Mouse (Mus musculus): ENCODE data around the gene Map3k14. TPM values are rescaled to one million over a fixed set of nuclear protein-coding genes. Genes with fewer than 3 reads are reported as not detected.

The Map3k14 gene
- total RNA-seq, 2 experiments from 2014 or later, result 3.3 to 5.0 TPM

DNA sequence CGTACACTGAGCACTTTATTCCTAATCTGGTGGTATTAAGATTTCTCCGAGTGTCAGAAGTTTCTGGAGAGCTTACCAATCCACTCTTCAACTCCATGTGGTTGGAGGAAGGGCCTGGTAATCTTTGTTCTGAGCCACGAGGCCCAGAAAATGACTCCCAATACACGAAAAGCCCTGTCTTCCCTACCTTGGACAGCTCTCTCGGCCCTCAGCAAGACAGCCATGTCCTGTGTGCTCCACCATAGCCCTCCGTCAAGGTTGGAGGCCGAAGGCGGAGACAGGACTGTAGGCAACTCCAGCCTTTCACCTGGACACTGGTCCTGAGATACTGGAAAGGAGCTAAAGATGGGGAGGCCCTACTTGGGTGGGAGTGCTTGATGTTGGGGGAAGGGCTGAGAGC is 57.0 kb downstream of the Map3k14 start:
- DNase-seq, result no peak

DNA sequence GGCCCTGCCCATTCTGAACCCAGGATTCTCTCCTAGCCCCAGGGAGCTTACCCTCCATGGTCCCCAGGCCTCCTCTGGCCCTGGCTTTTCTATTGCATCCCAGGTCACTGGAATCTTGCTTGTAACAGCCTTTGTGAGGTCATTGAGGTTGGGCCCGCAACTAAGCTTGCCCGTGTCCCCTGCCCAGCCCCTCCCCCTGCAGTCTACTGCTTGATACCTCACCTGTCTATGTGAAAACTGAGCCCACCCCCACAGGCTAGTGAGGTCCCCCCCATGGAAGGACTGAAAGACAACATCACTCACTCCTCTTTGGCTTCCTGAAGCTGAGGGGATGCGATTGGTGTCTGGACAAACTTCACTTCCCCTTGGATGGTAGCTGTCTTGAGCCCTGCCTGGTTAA is 58.8 kb downstream of the Map3k14 start, which contains the start of gene 1700023F06Rik:
Gene 1700023F06Rik, minus strand, starts transcription at position 101 of the 400 bp plus-strand sequence.
- DNase-seq, result no peak

DNA sequence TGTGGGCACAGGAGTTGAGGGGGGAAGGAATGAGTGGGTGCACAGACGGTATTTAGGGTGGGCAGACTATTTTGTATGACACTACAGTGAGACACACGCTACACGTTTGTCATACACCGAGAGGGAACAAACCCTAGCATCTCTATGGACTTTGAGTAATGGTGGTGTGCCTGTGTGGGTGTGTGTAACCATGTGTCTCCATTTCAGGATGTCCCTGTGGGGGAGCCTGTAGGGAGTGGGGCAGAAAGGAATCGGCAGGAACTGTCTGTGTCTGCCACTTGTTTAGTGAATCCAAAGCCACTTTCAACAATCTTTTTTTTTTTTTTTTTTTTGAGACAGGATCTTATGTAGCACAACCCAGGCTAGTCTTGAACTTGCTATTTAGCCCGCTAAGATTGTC is 61.1 kb downstream of the Map3k14 start:
- no peak for DNase-seq

DNA sequence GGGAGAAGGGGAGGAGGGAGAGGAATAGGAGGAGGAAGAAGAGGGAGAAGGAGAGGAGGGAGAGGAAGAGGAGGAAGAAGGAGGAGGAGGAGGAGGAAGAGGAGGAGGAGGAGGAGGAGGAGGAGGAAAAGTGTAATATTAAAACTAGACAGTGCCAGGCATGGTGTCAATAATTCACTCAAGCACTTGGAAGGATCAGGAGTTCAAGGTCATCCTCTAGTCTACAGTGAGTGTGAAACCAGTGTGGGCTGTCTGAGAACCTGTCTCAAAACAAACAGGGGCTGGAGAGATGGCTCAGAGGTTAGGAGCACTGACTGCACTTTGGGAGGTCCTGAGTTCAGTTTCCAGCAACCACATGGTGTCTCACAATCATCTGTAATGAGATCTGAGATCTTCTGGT is 64.9 kb downstream of the Map3k14 start:
- DNase-seq, result no peak

DNA sequence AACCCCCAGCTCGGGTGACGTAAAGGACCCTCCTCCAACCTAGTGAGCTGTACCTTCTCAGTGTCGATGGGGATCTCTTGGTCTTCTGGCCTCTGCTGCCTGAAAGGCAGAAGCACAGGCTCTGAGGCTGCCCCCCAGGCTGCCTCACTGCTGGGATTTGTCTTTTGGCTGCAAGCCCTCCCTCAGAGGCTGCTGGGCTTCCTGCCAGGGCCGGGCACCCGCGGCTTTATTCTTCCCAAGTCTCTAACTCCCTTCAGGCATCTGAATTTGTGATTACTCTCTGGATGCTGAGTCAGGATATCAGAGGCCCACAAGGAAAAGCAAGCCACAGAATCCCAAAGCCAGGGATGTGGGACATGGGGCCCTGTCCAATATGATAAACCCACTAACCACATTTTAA is 65.6 kb downstream of the Map3k14 start:
- peak; percentile 65 for DNase-seq

DNA sequence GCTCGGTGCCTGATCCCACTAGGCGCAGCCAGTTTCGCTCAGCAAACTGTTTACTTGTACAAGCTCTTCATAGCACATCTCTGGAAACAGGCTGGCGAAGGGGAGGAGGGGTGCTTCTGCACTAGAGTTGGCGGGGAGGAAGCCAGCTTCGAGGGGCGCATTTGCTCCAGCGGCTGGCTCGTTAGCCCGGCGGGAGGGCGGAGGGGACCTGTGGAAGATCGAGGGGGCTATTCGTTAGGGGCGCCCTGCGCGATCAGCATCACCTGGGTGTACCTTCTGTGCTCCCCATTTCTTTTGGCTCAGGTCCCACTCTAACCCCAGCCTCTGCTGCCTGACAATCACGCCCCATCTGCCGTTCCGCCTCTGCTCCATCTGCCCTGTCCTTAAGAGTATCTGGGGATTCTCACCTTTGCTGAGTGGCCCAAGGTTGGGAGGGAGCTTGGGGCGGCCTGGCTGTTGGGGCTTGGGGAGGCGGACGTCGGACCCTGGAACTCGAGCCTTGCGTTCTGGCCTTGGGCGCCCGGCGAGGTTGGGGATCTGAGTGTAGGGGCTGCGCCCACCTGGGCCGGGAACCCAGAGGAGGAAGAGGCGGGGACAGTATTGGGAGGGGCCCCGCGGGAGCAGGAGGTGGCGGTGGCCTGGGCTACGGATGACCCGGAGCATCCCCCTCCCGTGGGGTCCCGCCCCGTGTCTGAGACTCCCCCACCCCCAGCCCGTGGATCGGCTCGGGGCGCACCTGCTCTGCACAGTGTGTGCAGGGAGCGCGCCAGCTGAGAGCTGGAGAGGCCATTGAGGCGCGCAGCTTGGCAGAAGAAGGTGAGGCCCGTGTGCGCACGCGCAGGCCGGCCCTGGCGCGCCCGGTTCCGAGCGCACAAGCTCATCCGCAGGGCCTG is 68.1 kb downstream of the Map3k14 start:
- DNase-seq, result peak; percentile 53

DNA sequence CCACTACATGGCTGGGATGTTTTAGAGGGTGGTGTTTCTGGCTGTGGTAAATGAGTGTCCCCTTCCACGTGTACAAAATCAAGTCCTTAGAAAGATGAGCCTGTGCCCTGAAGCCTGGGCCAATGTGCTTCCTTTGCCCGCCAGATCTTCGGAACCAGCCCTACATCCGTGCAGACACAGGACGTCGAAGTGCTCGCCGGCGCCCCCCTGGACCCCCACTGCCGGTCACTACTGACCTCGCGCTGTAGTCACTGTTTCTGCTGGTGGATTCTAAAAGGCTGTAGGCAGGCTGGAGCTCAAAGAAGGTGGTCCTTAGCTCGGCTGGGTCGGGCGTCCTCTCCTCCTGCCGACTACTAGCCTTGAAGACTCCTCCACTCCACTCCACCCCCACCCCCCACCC is 68.9 kb downstream of the Map3k14 start:
- no peak for DNase-seq

DNA sequence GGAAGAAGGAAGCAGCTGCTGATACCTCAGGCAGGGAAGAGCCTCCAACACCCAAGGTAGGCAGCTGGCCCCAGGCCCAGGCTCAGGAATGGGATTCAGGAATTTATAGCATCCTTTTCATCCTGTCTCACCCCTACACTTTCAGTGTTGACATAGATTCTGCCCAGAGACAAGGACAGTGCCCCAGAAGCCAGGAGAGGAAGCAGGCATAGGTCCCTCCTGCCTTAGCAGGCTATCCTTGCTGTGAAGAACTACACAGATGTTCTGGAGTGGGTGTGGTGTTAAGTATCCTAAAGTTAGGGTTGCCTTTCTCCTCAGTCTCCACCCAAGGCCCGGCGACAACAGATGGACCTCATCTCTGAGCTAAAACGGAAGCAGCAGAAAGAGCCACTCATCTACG is 69.9 kb downstream of the Map3k14 start:
- DNase-seq, result no peak

DNA sequence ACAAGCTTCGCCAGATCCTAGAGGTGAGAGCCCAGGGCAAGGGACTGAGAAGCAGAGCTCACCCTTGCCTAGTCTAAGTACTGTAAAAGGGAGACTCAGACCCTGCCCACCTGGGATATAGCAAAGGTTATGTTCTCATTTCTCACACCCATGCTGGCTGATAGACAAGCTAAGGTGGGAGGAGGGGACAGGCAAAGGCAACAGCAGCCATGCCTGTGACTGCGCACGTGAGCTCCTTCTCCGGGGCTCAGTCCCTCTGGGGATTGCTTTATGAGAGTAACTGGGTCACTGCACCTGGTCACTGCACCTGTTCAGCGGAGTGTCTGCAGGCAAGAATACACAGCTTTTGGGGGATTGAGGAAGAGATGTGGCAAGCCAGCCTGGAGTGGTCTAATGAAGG is 71.6 kb downstream of the Map3k14 start:
- DNase-seq, result peak; percentile 2

DNA sequence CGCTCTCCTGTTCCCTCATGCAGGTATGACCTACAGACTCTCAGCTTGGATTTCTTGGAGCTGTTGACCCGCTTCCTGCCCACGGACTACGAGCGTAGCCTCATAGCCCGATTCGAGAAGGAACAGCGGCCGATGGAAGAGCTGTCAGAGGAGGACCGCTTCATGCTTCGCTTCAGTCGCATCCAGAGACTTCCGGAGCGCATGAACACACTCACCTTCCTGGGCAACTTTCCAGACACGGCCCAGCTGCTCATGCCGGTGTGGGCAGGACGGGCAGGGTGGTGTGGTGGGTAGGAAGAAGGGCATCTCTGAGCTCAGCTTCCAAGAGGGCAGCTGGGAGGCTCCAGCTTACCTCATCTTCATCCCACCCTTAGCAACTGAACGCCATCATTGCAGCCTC is 72.0 kb downstream of the Map3k14 start:
- peak; percentile 7 for DNase-seq

DNA sequence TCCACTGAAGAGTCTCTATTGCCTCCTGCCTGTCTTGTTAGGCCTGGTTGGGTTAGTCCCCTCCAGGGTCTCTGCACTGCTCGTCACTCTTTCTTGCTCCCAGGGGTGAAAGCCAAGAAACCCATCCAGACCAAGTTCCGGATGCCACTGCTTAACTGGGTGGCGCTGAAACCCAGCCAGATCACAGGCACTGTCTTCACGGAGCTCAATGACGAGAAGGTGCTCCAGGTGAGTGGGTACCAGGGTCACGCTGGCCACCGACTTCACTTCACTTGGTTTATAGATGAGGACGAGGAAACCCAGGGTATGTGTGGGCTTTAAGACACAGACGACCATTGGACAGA is 73.5 kb downstream of the Map3k14 start:
- peak; percentile 6 for DNase-seq

DNA sequence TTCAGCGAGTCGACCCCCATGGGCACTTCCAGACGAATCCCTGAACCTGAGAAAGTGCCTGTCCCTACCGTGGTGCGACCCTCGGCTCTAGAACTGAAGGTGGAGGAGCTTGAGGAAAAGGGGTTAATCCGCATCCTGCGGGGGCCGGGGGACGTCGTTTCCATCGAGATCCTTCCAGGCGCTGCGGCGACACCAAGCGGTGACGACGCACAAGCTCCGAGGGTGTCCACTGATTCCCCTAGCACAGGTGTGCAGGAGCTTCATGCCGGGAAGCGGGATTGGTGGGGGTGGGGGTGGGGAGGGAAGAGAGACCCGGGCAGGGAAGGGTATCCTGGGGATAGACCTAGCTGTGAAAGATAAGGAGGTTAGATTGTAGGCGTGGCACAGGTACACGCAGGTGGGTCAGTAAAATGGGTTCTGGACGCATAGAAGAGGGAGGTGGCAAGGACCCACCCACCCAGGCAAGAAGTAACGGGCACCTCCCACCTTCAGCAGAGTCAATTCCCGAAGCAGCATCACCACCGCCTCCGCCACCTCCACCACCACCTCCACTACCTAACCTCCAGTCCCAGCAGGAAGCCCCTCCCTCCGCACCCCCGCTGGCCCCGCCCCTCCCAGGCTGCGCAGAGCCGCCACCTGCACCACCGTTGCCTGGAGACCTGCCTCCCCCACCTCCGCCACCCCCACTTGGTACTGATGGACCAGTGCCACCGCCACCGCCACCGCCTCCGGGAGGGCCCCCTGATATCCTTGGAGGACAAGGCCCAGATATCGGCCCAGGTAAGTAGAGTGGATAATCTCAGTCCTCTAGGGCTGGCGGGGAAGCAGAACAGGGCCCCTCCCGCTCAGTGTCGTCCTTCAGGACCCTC is 74.1 kb downstream of the Map3k14 start:
- no peak for DNase-seq

DNA sequence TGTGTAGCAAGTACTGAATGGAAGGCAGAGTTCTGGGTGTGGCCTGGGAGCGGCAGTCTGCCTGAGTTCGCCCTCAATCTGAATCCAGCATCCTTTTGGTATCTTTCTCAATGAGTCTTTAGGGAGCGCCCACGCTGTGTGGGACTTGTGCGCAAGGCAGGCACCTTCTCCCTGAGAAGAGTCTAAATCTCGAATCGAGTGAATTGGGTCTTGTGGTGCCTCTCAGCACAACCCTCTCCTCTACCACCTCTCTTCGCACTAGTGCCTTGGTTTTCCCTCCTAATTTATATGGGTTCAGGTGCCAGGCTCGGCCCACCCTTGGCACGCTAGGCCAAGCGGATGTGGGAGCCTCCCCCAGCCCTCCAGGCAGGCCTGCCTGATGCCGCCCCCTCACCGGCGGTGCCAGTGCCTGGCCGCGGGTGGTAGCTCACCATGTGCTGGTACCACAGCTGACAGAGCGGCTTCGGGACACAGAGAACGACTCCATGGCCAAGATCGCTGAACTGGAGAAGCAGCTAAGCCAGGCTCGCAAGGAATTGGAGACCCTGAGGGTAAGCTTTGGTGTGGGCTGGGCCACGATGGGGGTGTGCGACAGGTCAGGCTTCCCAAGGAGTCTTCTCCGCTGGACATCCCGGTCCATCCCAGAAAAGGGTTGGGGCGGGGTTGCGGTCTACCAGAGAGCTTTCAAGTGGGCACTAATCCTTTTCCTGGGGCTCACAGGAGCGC is 74.9 kb downstream of the Map3k14 start:
- peak; percentile 3 for DNase-seq

DNA sequence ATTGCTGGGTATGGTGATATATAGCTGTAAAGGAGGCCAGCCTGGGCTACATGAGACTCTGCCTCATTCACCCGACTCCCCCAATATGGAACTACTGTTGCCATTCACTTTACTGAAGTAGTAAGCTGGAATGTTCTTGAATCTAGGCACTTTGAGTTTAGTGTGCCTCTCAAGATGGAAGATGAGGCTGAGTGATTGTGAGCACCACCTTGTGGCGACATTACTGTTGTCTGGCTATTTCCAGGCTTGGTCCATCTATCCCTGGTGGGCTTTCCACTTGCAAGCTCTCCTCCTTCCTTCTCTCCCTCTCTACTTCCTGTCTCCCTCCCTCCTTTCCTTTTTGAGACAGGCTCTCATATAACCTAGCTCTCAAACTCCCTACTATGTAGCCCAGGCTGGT is 82.4 kb downstream of the Map3k14 start:
- DNase-seq, result peak; percentile 65

DNA sequence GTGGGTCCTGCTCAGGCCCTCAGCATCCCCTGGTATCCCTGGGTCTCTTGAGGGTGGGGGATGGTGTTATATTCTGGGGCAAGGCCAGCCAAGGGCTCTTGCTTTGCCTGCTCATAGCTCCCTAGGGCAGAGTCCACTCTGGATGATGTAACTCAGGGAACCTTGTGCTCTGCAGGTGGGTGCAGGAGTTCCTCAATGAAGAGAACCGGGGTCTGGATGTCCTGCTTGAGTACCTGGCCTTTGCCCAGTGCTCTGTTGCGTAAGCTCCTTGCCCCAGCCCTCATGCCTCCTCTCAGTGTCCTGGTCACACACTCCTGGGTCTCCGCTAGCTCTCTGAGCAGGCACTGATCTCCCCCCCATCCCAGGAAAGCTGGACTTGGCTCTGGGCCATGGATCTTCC is 85.4 kb downstream of the Map3k14 start:
- no peak for DNase-seq

DNA sequence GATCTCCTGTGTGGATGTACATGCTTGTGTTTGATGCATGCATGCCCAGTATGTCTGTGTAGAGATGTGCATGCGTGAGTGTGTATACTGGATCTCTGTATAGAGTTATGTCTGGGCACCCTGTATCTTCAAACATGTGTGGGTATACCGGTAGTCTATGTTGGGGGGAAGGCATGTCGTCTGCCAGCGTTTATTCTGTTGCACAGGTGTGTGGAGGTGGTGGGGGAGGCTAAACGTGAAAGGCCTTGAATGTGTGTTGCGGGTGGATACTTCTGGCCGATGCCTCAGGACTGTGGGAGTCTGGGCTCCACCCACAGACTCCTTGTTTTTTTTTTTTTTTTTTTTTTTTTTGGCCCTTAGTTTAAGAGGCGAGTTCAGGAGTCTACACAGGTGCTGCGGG is 85.9 kb downstream of the Map3k14 start:
- DNase-seq, result peak; percentile 1

DNA sequence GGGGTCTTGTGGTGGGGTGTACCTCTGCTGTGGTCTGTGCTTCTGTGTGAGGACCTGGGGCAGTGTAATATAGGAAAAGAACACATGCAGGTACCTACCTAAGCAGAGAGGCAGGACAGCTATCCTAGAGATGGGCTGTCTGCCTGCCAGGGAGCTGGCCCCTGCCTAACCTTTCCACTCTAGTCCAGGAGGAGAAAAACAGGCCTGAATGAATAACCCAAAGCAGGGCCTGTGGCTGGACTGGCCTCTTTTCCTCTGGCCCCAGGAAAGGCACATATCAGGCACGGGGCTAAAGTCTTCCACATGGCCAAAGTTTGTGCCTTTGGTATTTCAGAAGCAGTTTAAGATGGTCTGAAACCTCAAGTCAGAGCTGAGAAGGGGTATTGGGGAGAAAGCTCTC is 86.8 kb downstream of the Map3k14 start:
- DNase-seq, result no peak

DNA sequence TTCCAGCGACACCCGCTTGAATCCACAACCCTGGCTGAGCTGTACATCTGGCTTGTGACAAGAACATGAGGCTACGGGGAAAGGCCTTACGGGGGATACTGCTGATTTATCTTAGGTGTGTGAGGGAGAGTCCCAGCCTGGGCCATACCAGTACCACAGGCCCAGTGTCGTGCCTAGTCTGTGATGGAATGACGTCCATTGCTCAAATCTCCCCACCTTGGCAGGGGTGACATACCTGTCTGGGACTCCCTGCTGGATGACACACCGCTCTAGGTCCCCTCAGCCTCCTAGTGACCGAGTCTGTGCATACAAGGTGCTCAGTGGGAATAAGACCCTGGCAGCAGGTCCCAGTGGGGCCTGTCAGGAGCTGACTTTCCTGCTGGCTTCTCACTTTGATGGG is 88.5 kb downstream of the Map3k14 start:
- DNase-seq, result no peak

DNA sequence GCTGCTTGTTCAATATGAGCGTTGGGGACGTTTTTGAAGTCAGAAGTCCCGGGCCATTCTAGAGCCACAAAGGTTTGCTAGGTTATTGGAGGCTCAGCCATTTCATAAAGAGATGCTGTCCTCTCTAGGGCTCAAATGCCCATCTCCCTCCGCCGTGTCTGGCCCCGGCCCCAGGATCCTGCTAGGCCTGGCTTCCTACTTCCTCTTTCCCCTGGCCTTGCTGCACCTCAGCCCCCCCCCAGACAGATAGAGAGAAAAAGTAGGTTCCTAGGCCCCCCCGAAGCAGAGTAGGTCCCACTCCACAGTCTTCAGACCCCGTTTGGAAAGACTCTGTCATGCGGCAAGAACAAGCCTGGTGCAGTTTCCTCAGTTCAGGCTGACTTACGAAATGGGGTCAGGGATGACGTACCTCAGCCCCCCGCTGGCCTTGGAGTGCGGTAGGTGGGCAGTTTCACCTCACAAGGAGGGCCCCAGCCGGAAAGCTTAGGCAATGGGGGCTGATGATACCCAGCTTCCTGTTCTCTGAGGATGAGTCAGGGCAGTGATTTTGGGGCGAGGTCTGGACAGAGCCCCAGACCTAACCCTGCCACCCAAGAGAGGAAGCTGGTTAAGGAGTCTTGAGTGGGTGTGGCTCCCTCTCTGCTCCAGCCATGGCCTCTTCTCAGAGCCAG is 89.3 kb downstream of the Map3k14 start:
- no peak for DNase-seq

DNA sequence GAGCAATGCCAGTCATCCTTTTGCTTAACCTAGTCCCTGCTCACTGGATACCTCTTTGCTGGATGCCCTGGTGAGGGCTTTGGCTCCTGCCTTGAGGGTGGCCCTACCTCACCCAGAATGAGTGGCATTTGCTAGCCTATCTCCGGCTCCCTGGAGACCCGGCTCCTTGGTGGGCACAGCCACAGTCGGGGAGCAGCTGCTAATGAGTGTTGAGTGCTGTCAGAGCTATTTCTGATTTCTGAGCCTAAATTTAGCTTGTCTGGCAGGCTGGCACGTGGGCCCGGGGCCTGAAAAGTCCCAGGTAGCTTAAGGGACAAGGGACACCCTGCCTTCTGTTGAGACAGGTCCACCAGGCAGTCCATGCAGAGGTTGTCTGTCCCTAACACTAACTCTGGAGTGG is 90.1 kb downstream of the Map3k14 start:
- DNase-seq, result no peak

DNA sequence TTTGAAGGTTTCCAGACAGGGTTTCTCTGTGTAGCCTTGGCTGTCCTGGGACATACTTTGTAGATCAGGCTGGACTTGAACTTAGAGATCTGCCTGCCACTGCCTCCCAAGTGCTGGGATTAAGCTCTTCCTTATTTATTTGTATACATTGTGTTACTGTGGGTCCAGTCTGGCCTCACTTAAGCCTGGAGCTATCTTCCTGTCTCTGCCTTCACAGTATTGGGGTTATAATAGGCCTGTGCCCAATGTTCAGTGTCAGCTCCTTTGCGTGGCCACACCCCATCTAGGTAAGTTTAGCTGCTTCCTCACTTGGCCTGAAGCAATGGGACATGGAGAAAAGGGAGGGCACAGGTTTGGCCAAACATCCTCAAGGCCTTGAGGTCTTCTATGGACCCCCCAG is 90.8 kb downstream of the Map3k14 start:
- DNase-seq, result no peak
